Mouse (Mus musculus) stomach, postnatal 0 days (tissue): Measurements from ENCODE around the gene Plekha6. TPM values are rescaled to one million over a fixed set of nuclear protein-coding genes. Genes with fewer than 3 reads are reported as not detected.
A peak's percentile ranks its signal among the peaks of the same experiment; 100 is the strongest.

Experiments used
- ATAC-seq: fragments of 200-750 bp; cut with Nextera tagmentation; 2 replicates; pipeline ENCODE4 v1.8.0; 2017; ENCODE audit not compliant: low FRiP score, low TSS enrichment
- DNase-seq: peaks from one replicate; pipeline ENCODE4 v3.0.0-alpha.2; 2016; ENCODE audit warnings: low spot score
- H3K27ac ChIP-seq: fragments of 300-500 bp; sonication (generic); replicated peaks from 2 replicates; pipeline ENCODE4 v1.5.1; 2014; ENCODE audit warnings: mild to moderate bottlenecking, control low read depth
- H3K27me3 ChIP-seq: fragments of 300-500 bp; sonication (generic); 2 replicates; pipeline ENCODE4 v1.6.1; 2014; ENCODE audit warnings: low read length; ENCODE audit not compliant: control insufficient read depth, insufficient read depth
- H3K36me3 ChIP-seq: fragments of 300-500 bp; sonication (generic); 2 replicates; pipeline ENCODE4 v1.6.1; 2014; ENCODE audit warnings: low read length, mixed read lengths; ENCODE audit not compliant: control insufficient read depth, insufficient read depth
- H3K4me1 ChIP-seq: fragments of 300-500 bp; sonication (generic); replicated peaks from 2 replicates; pipeline ENCODE4 v1.6.1; 2014; ENCODE audit warnings: antibody characterized with exemption; ENCODE audit not compliant: control insufficient read depth, insufficient read depth
- H3K4me2 ChIP-seq: fragments of 300-500 bp; sonication (generic); replicated peaks from 2 replicates; pipeline ENCODE4 v1.6.1; 2014; ENCODE audit warnings: low read depth, mild to moderate bottlenecking, control low read depth, moderate library complexity
- H3K4me3 ChIP-seq: fragments of 300-500 bp; sonication (generic); 2 replicates; pipeline ENCODE4 v1.5.1; 2014; ENCODE audit warnings: low read depth, low read length, control low read depth
- H3K9ac ChIP-seq: fragments of 300-500 bp; sonication (generic); 2 replicates; pipeline ENCODE4 v1.6.1; 2014; ENCODE audit warnings: mild to moderate bottlenecking, low read length, control low read depth, mixed read lengths
- H3K9me3 ChIP-seq: fragments of 300-500 bp; sonication (generic); 2 replicates; pipeline ENCODE4 v1.6.1; 2016; ENCODE audit warnings: low read length; ENCODE audit not compliant: control insufficient read depth
- CTCF ChIP-seq: IDR thresholded peaks from 2 replicates; pipeline ENCODE4 v1.5.1; 2016; ENCODE audit warnings: antibody characterized with exemption, low read depth, mild to moderate bottlenecking, moderate library complexity
- EP300 ChIP-seq: optimal IDR thresholded peaks from 2 replicates; pipeline ENCODE3; 2016; ENCODE audit warnings: antibody characterized with exemption
- WGBS: fragments of 180-500 bp; shearing (Covaris S2); extraction: QIAGEN DNeasy Blood & Tissue Kit; methylation state at CpG from one replicate; pipeline ENCODE4 v1.1.7; 2014; 5-methylcytosine and 5-hydroxymethylcytosine counted together
- polyA plus RNA-seq: library from polyadenylated mRNA; unstranded; fragments of >200 nt; fragmentation: Nextera tagmentation; extraction: Ambion mirVana; gene quantifications from 2 replicates; pipeline ENCODE4 v1.2.1, GENCODE M21; 2015

Plekha6 gene
- polyA plus RNA-seq, 1 experiment from 2014 or later = 11.1 TPM

DNA sequence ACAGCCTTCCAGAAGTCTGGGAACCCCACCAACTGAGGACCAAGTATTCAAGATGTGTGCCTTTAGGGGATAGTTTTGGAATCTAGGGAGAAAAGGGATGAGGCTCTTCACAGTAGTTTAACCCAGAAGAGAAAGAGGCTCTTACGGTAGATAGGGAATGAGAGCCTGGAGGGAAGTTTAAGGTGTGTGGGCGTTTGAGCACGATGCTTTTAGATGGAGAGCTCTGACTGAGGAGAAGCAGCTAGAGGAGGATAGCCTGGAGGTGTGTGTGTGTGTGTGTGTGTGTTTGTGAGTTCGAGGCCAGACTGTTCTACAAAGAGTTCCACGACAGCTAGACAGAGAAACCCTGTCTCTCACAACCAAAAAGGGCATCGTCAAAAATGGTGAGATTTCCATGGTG, 98.6 kb downstream of the Plekha6 start:
- Histone ChIP-seq H3K4me2 (no peak overlapping the region), H3K27ac (no peak overlapping the region), H3K4me1 (0 out of 2 replicates have a peak, but pooled peaks cover 3% of the 10 kb centered on the region), H3K9me3 (no peaks in the 10 kb centered on the region), H3K36me3 (peaks cover 9% of the 10 kb centered on the region; the same call in 1 of the 2 replicates), H3K9ac (no peak overlapping the region), H3K4me3 (no peak overlapping the region), H3K27me3 (no peaks in the 10 kb centered on the region)
- 89% methylated on average over 6 of the region's 6 CpGs for WGBS
- DNase-seq (no peak), ATAC-seq (no peak)
- TF ChIP-seq EP300 (no peak), CTCF (no peak)

- Histone ChIP-seq H3K27ac (no peak overlapping the region), H3K9me3 (no peaks in the 10 kb centered on the region), H3K4me1 (0 out of 2 replicates have a peak, but pooled peaks cover 3% of the 10 kb centered on the region), H3K4me3 (no peak overlapping the region), H3K9ac (no peak overlapping the region), H3K36me3 (peaks cover 11% of the 10 kb centered on the region; the same call in 1 of the 2 replicates), H3K4me2 (no peak overlapping the region), H3K27me3 (no peaks in the 10 kb centered on the region)
- DNase-seq (no peak), ATAC-seq (no peak)
- TF ChIP-seq EP300 (no peak), CTCF (no peak)
- 78% methylated on average over 7 of the region's 7 CpGs for WGBS
These were observed 99.1 kb downstream of the Plekha6 start for GRCm38 (mm10) chr1:133263134-133263533.

- Histone ChIP-seq H3K4me1 (0 out of 2 replicates have a peak, but pooled peaks cover 3% of the 10 kb centered on the region), H3K4me3 (no peak overlapping the region), H3K9me3 (no peaks in the 10 kb centered on the region), H3K27me3 (no peaks in the 10 kb centered on the region), H3K27ac (no peak overlapping the region), H3K9ac (no peak overlapping the region), H3K4me2 (no peak overlapping the region), H3K36me3 (peaks cover 11% of the 10 kb centered on the region; the same call in 1 of the 2 replicates)
- no peak for DNase-seq
- ATAC-seq = no peak
- no peak for TF ChIP-seq EP300
- no peak for TF ChIP-seq CTCF
- 75% methylated on average over 12 of the region's 12 CpGs for WGBS
These were observed 100.4 kb downstream of the Plekha6 start for GRCm38 (mm10) chr1:133264367-133264766.

DNA sequence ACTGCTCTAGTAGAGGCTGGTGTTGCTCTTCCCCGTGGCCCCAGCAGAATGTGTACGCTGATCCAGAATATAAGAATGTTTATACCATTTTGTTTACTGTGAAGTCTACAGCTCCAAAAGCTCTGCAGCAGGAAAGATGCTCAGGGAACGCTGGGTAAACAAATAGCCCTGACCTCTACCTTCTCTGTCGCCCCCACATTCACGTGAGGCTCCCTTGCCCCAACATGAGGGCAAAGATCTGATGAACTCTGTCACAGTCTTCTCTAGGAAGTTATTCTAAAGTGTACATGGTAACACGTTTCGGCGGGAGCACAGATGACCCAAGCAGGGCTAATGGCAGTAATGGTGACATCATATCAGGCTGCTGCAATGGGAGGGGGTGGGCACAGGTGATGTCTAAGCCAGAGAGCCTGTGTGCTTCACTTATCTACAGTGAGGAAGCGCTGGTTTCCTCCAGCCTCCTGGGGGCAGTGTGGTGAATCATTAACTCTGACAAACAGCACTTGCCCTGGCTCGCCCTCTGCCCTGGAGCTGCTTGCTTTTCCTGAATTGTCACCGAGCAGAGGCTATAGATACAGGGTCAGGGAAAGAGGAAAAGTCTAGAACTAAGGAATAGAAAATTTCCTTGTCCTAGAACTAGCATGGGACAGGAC, 101.2 kb downstream of the Plekha6 start:
- ATAC-seq (peak; percentile 88), DNase-seq (peak; percentile 83)
- Histone ChIP-seq H3K4me2 (no peak overlapping the region), H3K27me3 (no peaks in the 10 kb centered on the region), H3K9me3 (no peaks in the 10 kb centered on the region), H3K36me3 (peaks cover 9% of the 10 kb centered on the region; the same call in 1 of the 2 replicates), H3K27ac (0 out of 2 replicates have a peak overlapping the region, but pooled peaks have one; percentile 9), H3K4me3 (no peak overlapping the region), H3K4me1 (0 out of 2 replicates have a peak, but pooled peaks cover 3% of the 10 kb centered on the region), H3K9ac (no peak overlapping the region)
- 30% methylated on average over 11 of the region's 11 CpGs for WGBS
- TF ChIP-seq CTCF (peak; percentile 63), EP300 (no peak)

DNA sequence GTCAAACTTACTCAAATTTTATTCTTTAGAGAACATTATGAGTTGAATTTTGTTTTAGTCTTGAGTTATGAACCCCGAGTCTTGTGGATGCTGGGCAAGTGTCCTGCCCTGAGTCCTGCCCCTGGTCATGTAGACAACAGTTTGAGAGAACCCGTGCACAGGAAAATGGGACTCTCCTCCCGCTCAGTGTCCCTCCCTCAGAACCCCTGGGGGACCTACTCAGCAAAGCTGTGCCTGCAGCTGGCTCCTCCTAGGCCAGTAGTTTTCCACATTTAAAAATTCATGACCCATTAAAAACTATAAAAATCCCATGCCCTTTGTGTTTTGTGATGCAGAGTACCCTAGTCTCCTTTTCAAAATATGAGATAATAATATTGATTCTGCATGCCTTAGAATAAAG, 103.1 kb downstream of the Plekha6 start:
- Histone ChIP-seq H3K9ac (no peak overlapping the region), H3K4me1 (0 out of 2 replicates have a peak, but pooled peaks cover 3% of the 10 kb centered on the region), H3K9me3 (no peaks in the 10 kb centered on the region), H3K36me3 (peaks cover 11% of the 10 kb centered on the region; the same call in 1 of the 2 replicates), H3K27me3 (no peaks in the 10 kb centered on the region), H3K4me3 (no peak overlapping the region), H3K4me2 (no peak overlapping the region), H3K27ac (no peak overlapping the region)
- DNase-seq (no peak), ATAC-seq (no peak)
- 70% methylated on average over 3 of the region's 3 CpGs for WGBS
- TF ChIP-seq CTCF = no peak
- TF ChIP-seq EP300 = no peak
